Mouse (Mus musculus) cerebellum, adult 2 months (tissue): Measurements from ENCODE around the gene Lsm14b. TPM values are rescaled to one million over a fixed set of nuclear protein-coding genes. Genes with fewer than 3 reads are reported as not detected.

Source experiments
- DNase-seq, 2 experiments: peaks; one replicate each; pipeline ENCODE4 v3.0.0; 2021
- H3K27ac ChIP-seq: fragments of 200-500 bp; 2 replicates; pipeline ENCODE4 v1.5.1; 2012; ENCODE audit warnings: low read length, control low read depth, inconsistent platforms; ENCODE audit not compliant: insufficient read depth
- H3K27me3 ChIP-seq: fragments of 200-500 bp; 2 replicates; pipeline ENCODE4 v1.6.1; 2012; ENCODE audit warnings: inconsistent platforms, mild to moderate bottlenecking, low read length, moderate library complexity; ENCODE audit not compliant: control insufficient read depth, insufficient read depth
- H3K4me1 ChIP-seq: fragments of 200-500 bp; 2 replicates; pipeline ENCODE4 v1.6.1; 2011; ENCODE audit warnings: low read length; ENCODE audit not compliant: control insufficient read depth, insufficient read depth
- H3K4me3 ChIP-seq: fragments of 200-500 bp; replicated peaks from 2 replicates; pipeline ENCODE3; 2011; ENCODE audit warnings: mild to moderate bottlenecking, low read depth, low read length, control low read depth; ENCODE audit not compliant: insufficient read depth
- CTCF ChIP-seq: fragments of 200-500 bp; IDR thresholded peaks from 2 replicates; pipeline ENCODE4 v1.5.1; 2011; ENCODE audit warnings: low read depth, mild to moderate bottlenecking, control low read depth, low read length, moderate library complexity, borderline replicate concordance; ENCODE audit not compliant: insufficient read depth
- POLR2A ChIP-seq: fragments of 200-500 bp; IDR thresholded peaks from 2 replicates; pipeline ENCODE4 v1.6.1; 2011; ENCODE audit warnings: low read length, control low read depth, borderline replicate concordance; ENCODE audit not compliant: insufficient read depth
- WGBS: fragments of 180-500 bp; shearing (Covaris S2); methylation state at CpG from one replicate; pipeline ENCODE4 v1.1.7; 2018; 5-methylcytosine and 5-hydroxymethylcytosine counted together
- polyA plus RNA-seq: library from polyadenylated mRNA; depleted of rRNA; stranded (reverse); fragments of >200 nt; gene quantifications from 2 replicates; pipeline ENCODE4 v1.2.3, GENCODE M21; 2012

Lsm14b gene
- polyA plus RNA-seq, 1 experiment, result 79.3 TPM

- Histone ChIP-seq H3K4me3 (no peak overlapping the region), H3K27me3 (no peaks in the 10 kb centered on the region), H3K27ac (no peak overlapping the region), H3K4me1 (no peaks in the 10 kb centered on the region)
- 75% methylated on average over 9 of the region's 9 CpGs for WGBS
- TF ChIP-seq CTCF (no peak), POLR2A (no peak)
- DNase-seq, result no peak
Observed at GRCm38 (mm10) chr2:180001635-180002034, 23.2 kb upstream of the Lsm14b start.

- Histone ChIP-seq H3K27ac (no peak overlapping the region), H3K4me3 (no peak overlapping the region), H3K4me1 (no peaks in the 10 kb centered on the region), H3K27me3 (no peaks in the 10 kb centered on the region)
- TF ChIP-seq CTCF, result no peak
- no peak for TF ChIP-seq POLR2A
- no peak for DNase-seq
- WGBS, result 55% methylated on average over 5 of the region's 5 CpGs
Observed at GRCm38 (mm10) chr2:180005656-180006351, 19.0 kb upstream of the Lsm14b start.

- WGBS, result 51% methylated on average over 9 of the region's 9 CpGs
- H3K4me1 ChIP-seq, result no peaks in the 10 kb centered on the region
- no peak for TF ChIP-seq CTCF
- no peak for TF ChIP-seq POLR2A
- no peak overlapping the region for H3K4me3 ChIP-seq
- no peak overlapping the region for H3K27ac ChIP-seq
- no peak for DNase-seq
- no peaks in the 10 kb centered on the region for H3K27me3 ChIP-seq
Observed at GRCm38 (mm10) chr2:180006352-180007017, 18.3 kb upstream of the Lsm14b start.

GRCm38 (mm10) chr2:180010686-180011085 lies 14.1 kb upstream of the Lsm14b start:
- H3K27ac ChIP-seq, result no peak overlapping the region
- no peak overlapping the region for H3K4me3 ChIP-seq
- TF ChIP-seq CTCF (no peak), POLR2A (no peak)
- H3K27me3 ChIP-seq, result no peaks in the 10 kb centered on the region
- 92% methylated on average over 7 of the region's 7 CpGs for WGBS
- DNase-seq, result no peak
- H3K4me1 ChIP-seq, result no peaks in the 10 kb centered on the region

GRCm38 (mm10) chr2:180011370-180011769 lies 13.4 kb upstream of the Lsm14b start:
- Histone ChIP-seq H3K27me3 (no peaks in the 10 kb centered on the region), H3K4me1 (no peaks in the 10 kb centered on the region), H3K4me3 (no peak overlapping the region), H3K27ac (no peak overlapping the region)
- TF ChIP-seq POLR2A, result no peak
- TF ChIP-seq CTCF, result no peak
- WGBS, result 84% methylated on average over 6 of the region's 6 CpGs
- DNase-seq, result no peak

- Histone ChIP-seq H3K27ac (no peak overlapping the region), H3K4me1 (peaks cover 6% of the 10 kb centered on the region; the same call in 1 of the 2 replicates), H3K4me3 (no peak overlapping the region), H3K27me3 (no peaks in the 10 kb centered on the region)
- DNase-seq, result no peak
- no peak for TF ChIP-seq CTCF
- no peak for TF ChIP-seq POLR2A
- 92% methylated on average over 7 of the region's 7 CpGs for WGBS
Observed at GRCm38 (mm10) chr2:180013686-180014085, 11.1 kb upstream of the Lsm14b start.

- WGBS, result 63% methylated on average over 4 of the region's 4 CpGs
- Histone ChIP-seq H3K27me3 (no peaks in the 10 kb centered on the region), H3K4me3 (no peak overlapping the region), H3K4me1 (peaks cover 29% of the 10 kb centered on the region), H3K27ac (no peak overlapping the region)
- DNase-seq, result no peak
- TF ChIP-seq CTCF (no peak), POLR2A (no peak)
Observed at GRCm38 (mm10) chr2:180017632-180018031, 7.2 kb upstream of the Lsm14b start.

GRCm38 (mm10) chr2:180018573-180018972 lies 6.2 kb upstream of the Lsm14b start:
- Histone ChIP-seq H3K4me3 (no peak overlapping the region), H3K27me3 (no peaks in the 10 kb centered on the region), H3K4me1 (peaks cover 29% of the 10 kb centered on the region), H3K27ac (no peak overlapping the region)
- 79% methylated on average over 9 of the region's 9 CpGs for WGBS
- DNase-seq, result no peak
- TF ChIP-seq POLR2A (no peak), CTCF (no peak)
